Mouse (Mus musculus) embryonic fibroblast, embryonic 13.5 days (primary cell): ENCODE data around the gene Elf3.

ENCODE experiments used
- CTCF ChIP-seq: IDR thresholded peaks from 2 replicates; pipeline ENCODE4 v1.5.1; 2011; ENCODE audit warnings: mild to moderate bottlenecking, control low read depth, low read length, moderate library complexity, borderline replicate concordance; ENCODE audit not compliant: insufficient read depth
- POLR2A ChIP-seq: IDR thresholded peaks from 2 replicates; pipeline ENCODE4 v1.6.1; 2011; ENCODE audit warnings: low read depth, mild to moderate bottlenecking, control low read depth, low read length, moderate library complexity

- TF ChIP-seq POLR2A (no peak), CTCF (no peak)
Observed at GRCm38 (mm10) chr1:135282536-135283286, 24.3 kb upstream of the Elf3 start.
